Mouse (Mus musculus) limb, embryonic 14.5 days (tissue): ENCODE measurements around the gene Fkbp6. TPM values are rescaled to one million over a fixed set of nuclear protein-coding genes. Genes with fewer than 3 reads are reported as not detected.

Experiments
- ATAC-seq: fragments of 200-750 bp; cut with Nextera tagmentation; 2 replicates; pipeline ENCODE4 v1.8.0; 2017; ENCODE audit warnings: low read depth, moderate number of reproducible peaks, moderate TSS enrichment; ENCODE audit not compliant: low FRiP score
- DNase-seq: peaks from one replicate; pipeline ENCODE4 v3.0.0-alpha.2; 2015; ENCODE audit warnings: low spot score
- H3K27ac ChIP-seq: fragments of 300-500 bp; sonication (generic); replicated peaks from 2 replicates; pipeline ENCODE4 v1.5.1; 2014; ENCODE audit warnings: low read depth, mild to moderate bottlenecking, low read length, moderate library complexity, mixed read lengths
- H3K27me3 ChIP-seq: fragments of 300-500 bp; sonication (generic); 2 replicates; pipeline ENCODE4 v1.6.1; 2014; ENCODE audit warnings: low read length, mixed read lengths; ENCODE audit not compliant: control insufficient read depth, insufficient read depth
- H3K36me3 ChIP-seq: fragments of 300-500 bp; sonication (generic); 2 replicates; pipeline ENCODE4 v1.6.1; 2014; ENCODE audit warnings: mild to moderate bottlenecking, low read length, moderate library complexity, mixed read lengths; ENCODE audit not compliant: control insufficient read depth, insufficient read depth
- H3K4me1 ChIP-seq: fragments of 300-500 bp; sonication (generic); 2 replicates; pipeline ENCODE4 v1.6.1; 2014; ENCODE audit warnings: antibody characterized with exemption, low read length, mixed read lengths; ENCODE audit not compliant: control insufficient read depth, insufficient read depth
- H3K4me2 ChIP-seq: fragments of 300-500 bp; sonication (generic); replicated peaks from 2 replicates; pipeline ENCODE4 v1.6.1; 2014; ENCODE audit warnings: low read depth, mild to moderate bottlenecking, low read length, moderate library complexity; ENCODE audit not compliant: severe bottlenecking
- H3K4me3 ChIP-seq: fragments of 300-500 bp; sonication (generic); replicated peaks from 2 replicates; pipeline ENCODE4 v1.5.1; 2014; ENCODE audit warnings: low read length
- H3K9ac ChIP-seq: fragments of 300-500 bp; sonication (generic); 2 replicates; pipeline ENCODE4 v1.6.1; 2014; ENCODE audit warnings: mild to moderate bottlenecking, low read depth, low read length, moderate library complexity; ENCODE audit not compliant: severe bottlenecking
- H3K9me3 ChIP-seq: fragments of 300-500 bp; sonication (generic); 2 replicates; pipeline ENCODE4 v1.6.1; 2016; ENCODE audit warnings: low read length; ENCODE audit not compliant: control insufficient read depth
- POLR2A ChIP-seq: fragments of 200-500 bp; IDR thresholded peaks from 2 replicates; pipeline ENCODE4 v1.8.0; 2012; ENCODE audit warnings: inconsistent platforms, mild to moderate bottlenecking, moderate library complexity, borderline replicate concordance; ENCODE audit not compliant: insufficient read depth, insufficient read length; ENCODE audit errors: extremely low read depth
- WGBS: fragments of 180-500 bp; shearing (Covaris S2); extraction: QIAGEN DNeasy Blood & Tissue Kit; methylation state at CpG from one replicate; pipeline ENCODE4 v1.1.7; 2014; 5-methylcytosine and 5-hydroxymethylcytosine counted together
- polyA plus RNA-seq, 2 experiments: library from polyadenylated mRNA; depleted of rRNA in 1 of 2; stranded (reverse) in 1 of 2; unstranded in 1 of 2; fragments of >200 nt; fragmentation: Nextera tagmentation in 1 of 2; extraction: Ambion mirVana in 1 of 2; gene quantifications; 2 replicates each; pipeline versions ENCODE4 v1.2.1 to v1.2.3; 2012 to 2014

Gene Fkbp6
- polyA plus RNA-seq, 2 experiments, result 0.06 TPM; not detected in 1

- Histone ChIP-seq H3K4me3 (no peak overlapping the region), H3K4me2 (no peak overlapping the region), H3K27me3 (no peaks in the 10 kb centered on the region), H3K36me3 (peaks cover 94% of the 10 kb centered on the region), H3K9me3 (no peaks in the 10 kb centered on the region), H3K9ac (no peak overlapping the region), H3K27ac (no peak overlapping the region), H3K4me1 (no peaks in the 10 kb centered on the region)
- ATAC-seq, result no peak
- DNase-seq, result no peak
- 90% methylated on average over 7 of the region's 7 CpGs for WGBS
- TF ChIP-seq POLR2A, result no peak
Observed at GRCm38 (mm10) chr5:135382746-135383145, 32.9 kb upstream of the Fkbp6 start.

- ATAC-seq, result no peak
Observed at GRCm38 (mm10) chr5:135381356-135381925, 31.6 kb upstream of the Fkbp6 start.

GRCm38 (mm10) chr5:135380681-135381080, 30.8 kb upstream of the Fkbp6 start:
- no peak for DNase-seq
- no peak overlapping the region for H3K4me2 ChIP-seq
- TF ChIP-seq POLR2A, result no peak
- no peaks in the 10 kb centered on the region for H3K27me3 ChIP-seq
- no peaks in the 10 kb centered on the region for H3K4me1 ChIP-seq
- H3K36me3 ChIP-seq, result peaks cover 96% of the 10 kb centered on the region
- 95% methylated on average over 4 of the region's 4 CpGs for WGBS
- H3K9me3 ChIP-seq, result no peaks in the 10 kb centered on the region
- no peak overlapping the region for H3K27ac ChIP-seq
- ATAC-seq, result no peak
- H3K9ac ChIP-seq, result no peak overlapping the region
- no peak overlapping the region for H3K4me3 ChIP-seq

More at GRCm38 (mm10) chr5:135381356-135381925, 31.6 kb upstream of the Fkbp6 start:
- Histone ChIP-seq H3K36me3 (peaks cover 92% of the 10 kb centered on the region), H3K9ac (no peak overlapping the region), H3K4me2 (no peak overlapping the region), H3K9me3 (no peaks in the 10 kb centered on the region), H3K27ac (no peak overlapping the region), H3K4me3 (no peak overlapping the region), H3K4me1 (no peaks in the 10 kb centered on the region), H3K27me3 (no peaks in the 10 kb centered on the region)
- TF ChIP-seq POLR2A, result no peak
- 91% methylated on average over 10 of the region's 10 CpGs for WGBS
- DNase-seq, result no peak

GRCm38 (mm10) chr5:135376341-135376740, 26.5 kb upstream of the Fkbp6 start:
- DNase-seq (no peak), ATAC-seq (no peak)
- H3K27ac ChIP-seq, result no peak overlapping the region
- WGBS, result 53% methylated on average over 2 of the region's 2 CpGs
- H3K9me3 ChIP-seq, result no peaks in the 10 kb centered on the region
- no peaks in the 10 kb centered on the region for H3K27me3 ChIP-seq
- no peak overlapping the region for H3K4me2 ChIP-seq
- no peaks in the 10 kb centered on the region for H3K4me1 ChIP-seq
- no peak for TF ChIP-seq POLR2A
- H3K4me3 ChIP-seq, result no peak overlapping the region
- H3K36me3 ChIP-seq, result peaks cover 88% of the 10 kb centered on the region
- no peak overlapping the region for H3K9ac ChIP-seq

- DNase-seq, result no peak
- peaks cover 77% of the 10 kb centered on the region for H3K36me3 ChIP-seq
- WGBS, result 70% methylated on average over 8 of the region's 8 CpGs
- H3K27ac ChIP-seq, result no peak overlapping the region
- H3K4me3 ChIP-seq, result no peak overlapping the region
- H3K27me3 ChIP-seq, result no peaks in the 10 kb centered on the region
- H3K9me3 ChIP-seq, result no peaks in the 10 kb centered on the region
- no peak overlapping the region for H3K4me2 ChIP-seq
- no peak for TF ChIP-seq POLR2A
- no peak overlapping the region for H3K9ac ChIP-seq
- peaks cover 7% of the 10 kb centered on the region; the same call in 1 of the 2 replicates for H3K4me1 ChIP-seq
- ATAC-seq, result no peak
Observed at GRCm38 (mm10) chr5:135375167-135375566, 25.3 kb upstream of the Fkbp6 start.
